Mouse (Mus musculus): ENCODE data around the gene Cyp4a29. TPM values are rescaled to one million over a fixed set of nuclear protein-coding genes. Genes with fewer than 3 reads are reported as not detected.
A peak's percentile ranks its signal among the peaks of the same experiment; 100 is the strongest.
"Not testable (repeated sequence)": the region's sequence is repeated elsewhere in the genome, so short reads cannot be mapped to it uniquely, and the experiment has no call there.

Gene Cyp4a29
- not detected in 2 replicates for polyA plus RNA-seq (2015; fragmentation: Nextera tagmentation; extraction: Ambion mirVana)

GRCm38 (mm10) chr4:115241784-115242183 lies at the start of gene Cyp4a29:
TSS of gene Cyp4a29 (plus strand) at chr4:115242084.
- H3K27ac ChIP-seq (ENCODE audit: low read length): no peak within 1 kb of the TSS
- 58% methylated on average over 3 of the region's 3 CpGs for WGBS (ENCODE audit: insufficient replicate concordance)
- H3K36me3 ChIP-seq (ENCODE audit: control insufficient read depth, insufficient read depth): no peaks in the 10 kb centered on the region
- no peaks in the 10 kb centered on the region for H3K4me1 ChIP-seq (ENCODE audit: control insufficient read depth, low read depth, low read length)
- no peak within 1 kb of the TSS for H3K4me2 ChIP-seq (ENCODE audit: low read depth, low read length)
- no peaks in the 10 kb centered on the region for H3K27me3 ChIP-seq (ENCODE audit: control insufficient read depth, insufficient read depth, low read depth, low read length)
- ATAC-seq (ENCODE audit: low read depth): no peak
- no peak within 1 kb of the TSS for H3K9ac ChIP-seq (ENCODE audit: low read depth, low read length)
- H3K9me3 ChIP-seq (replicated peaks; ENCODE audit: control insufficient read depth, low read length): no peaks in the 10 kb centered on the region
- H3K4me3 ChIP-seq (ENCODE audit: low read depth, low read length): no peak within 1 kb of the TSS

- H3K9ac ChIP-seq (ENCODE audit: low read depth, low read length); H3K9me3 ChIP-seq (replicated peaks; ENCODE audit: control insufficient read depth, low read length); H3K36me3 ChIP-seq (ENCODE audit: control insufficient read depth, insufficient read depth); H3K4me3 ChIP-seq (ENCODE audit: low read depth, low read length); H3K4me1 ChIP-seq (ENCODE audit: control insufficient read depth, low read depth, low read length); H3K4me2 ChIP-seq (ENCODE audit: low read depth, low read length); ATAC-seq (ENCODE audit: low read depth); H3K27me3 ChIP-seq (ENCODE audit: control insufficient read depth, insufficient read depth, low read depth, low read length); H3K27ac ChIP-seq (ENCODE audit: low read length): not testable (repeated sequence)
- 51% methylated on average over 2 of the region's 2 CpGs for WGBS (ENCODE audit: insufficient replicate concordance)
These were observed 9.0 kb upstream of the Cyp4a29 start for GRCm38 (mm10) chr4:115232901-115233300.

DNA sequence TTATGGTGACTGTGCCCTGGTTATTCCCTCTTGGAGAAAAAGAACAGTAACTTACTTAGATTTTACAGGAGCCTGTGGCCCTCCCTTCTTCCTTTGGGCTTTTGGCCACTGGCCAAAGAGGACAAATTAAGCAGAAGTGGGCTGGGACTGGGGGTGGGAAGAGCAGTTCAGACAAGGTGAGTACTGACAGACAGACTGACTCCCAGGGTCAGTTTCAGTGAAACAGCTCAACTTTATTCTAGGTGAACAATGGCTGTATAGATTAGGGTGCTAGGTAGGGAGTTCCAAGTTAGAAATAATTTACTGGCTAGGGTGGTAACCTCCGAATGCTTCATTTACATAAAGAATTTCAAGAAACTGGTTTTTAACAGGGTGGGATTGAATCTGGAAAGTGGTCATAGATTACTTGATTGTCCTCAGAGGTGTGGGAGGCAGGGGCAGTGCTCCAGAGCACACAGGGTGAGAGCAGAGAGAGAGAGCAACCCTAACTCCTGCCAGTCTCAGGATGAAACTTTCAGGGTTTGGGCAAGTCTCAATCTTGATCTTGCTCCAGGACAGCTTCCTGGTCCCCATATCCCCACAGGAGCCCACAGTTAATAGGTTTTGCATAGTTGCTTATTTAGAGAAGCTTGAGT lies 5.3 kb upstream of the Cyp4a29 start:
- no peak overlapping the region for H3K9ac ChIP-seq (ENCODE audit: low read depth, low read length)
- H3K36me3 ChIP-seq (ENCODE audit: control insufficient read depth, insufficient read depth): no peaks in the 10 kb centered on the region
- H3K27me3 ChIP-seq (ENCODE audit: control insufficient read depth, insufficient read depth, low read depth, low read length): no peaks in the 10 kb centered on the region
- no peaks in the 10 kb centered on the region for H3K9me3 ChIP-seq (replicated peaks; ENCODE audit: control insufficient read depth, low read length)
- no peak overlapping the region for H3K4me3 ChIP-seq (ENCODE audit: low read depth, low read length)
- H3K4me1 ChIP-seq (ENCODE audit: control insufficient read depth, low read depth, low read length): no peaks in the 10 kb centered on the region
- no peak overlapping the region for H3K27ac ChIP-seq (ENCODE audit: low read length)
- ATAC-seq (ENCODE audit: low read depth): no peak
- no peak overlapping the region for H3K4me2 ChIP-seq (ENCODE audit: low read depth, low read length)
- 36% methylated on average over 1 of the region's 1 CpGs for WGBS (ENCODE audit: insufficient replicate concordance)

DNA sequence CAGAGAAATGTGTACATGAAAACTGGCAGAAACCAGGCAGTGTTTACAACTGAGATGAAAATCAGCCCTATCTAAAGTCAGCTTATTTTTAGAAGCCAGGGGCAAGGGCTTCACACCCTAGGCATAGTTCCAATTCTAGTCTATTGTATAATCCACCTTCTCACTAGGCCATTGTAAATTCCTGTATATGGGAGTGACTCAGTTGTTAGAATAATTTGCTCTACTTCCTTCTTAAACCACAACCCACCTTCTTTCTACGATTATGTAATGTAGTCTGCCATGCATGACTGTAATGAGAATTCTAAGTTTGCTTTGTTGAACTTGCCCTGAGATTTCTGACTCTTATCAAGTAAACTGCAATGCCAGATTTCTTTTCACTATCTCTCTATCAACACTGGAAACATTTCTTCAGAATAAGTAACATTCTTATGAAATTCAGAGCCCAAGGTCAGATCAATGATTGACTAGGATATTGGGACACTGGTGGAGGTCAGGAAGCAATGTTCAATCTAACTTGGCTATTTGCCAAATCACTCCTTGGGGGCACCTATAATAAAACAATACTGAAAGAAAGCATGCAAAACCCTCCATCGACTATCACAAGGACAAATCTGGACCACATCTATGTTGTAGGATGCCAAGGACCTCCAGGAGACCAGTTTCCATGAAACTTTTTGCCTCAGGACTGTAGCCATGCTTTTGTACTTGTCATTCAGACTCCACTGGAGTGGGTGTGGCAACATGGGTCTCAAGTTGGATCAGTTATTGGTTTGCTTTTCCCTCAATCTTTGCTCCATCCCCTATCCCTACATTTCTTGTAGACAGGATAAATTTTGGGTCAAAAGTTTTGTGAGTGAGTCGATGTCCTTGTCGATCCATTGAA lies 23.0 kb downstream of the Cyp4a29 start:
- not testable (repeated sequence) for H3K27me3 ChIP-seq (ENCODE audit: control insufficient read depth, insufficient read depth, low read depth, low read length); H3K4me2 ChIP-seq (ENCODE audit: low read depth, low read length); H3K4me3 ChIP-seq (ENCODE audit: low read depth, low read length); H3K9me3 ChIP-seq (replicated peaks; ENCODE audit: control insufficient read depth, low read length); H3K4me1 ChIP-seq (ENCODE audit: control insufficient read depth, low read depth, low read length); H3K27ac ChIP-seq (ENCODE audit: low read length); ATAC-seq (ENCODE audit: low read depth); H3K9ac ChIP-seq (ENCODE audit: low read depth, low read length); H3K36me3 ChIP-seq (ENCODE audit: control insufficient read depth, insufficient read depth)
- 68% methylated on average over 3 of the region's 4 CpGs for WGBS (ENCODE audit: insufficient replicate concordance)

GRCm38 (mm10) chr4:115278215-115278982 lies 36.5 kb downstream of the Cyp4a29 start:
- H3K27ac ChIP-seq (ENCODE audit: low read length); H3K36me3 ChIP-seq (ENCODE audit: control insufficient read depth, insufficient read depth); H3K4me2 ChIP-seq (ENCODE audit: low read depth, low read length); H3K4me3 ChIP-seq (ENCODE audit: low read depth, low read length); H3K4me1 ChIP-seq (ENCODE audit: control insufficient read depth, low read depth, low read length); H3K9ac ChIP-seq (ENCODE audit: low read depth, low read length); H3K27me3 ChIP-seq (ENCODE audit: control insufficient read depth, insufficient read depth, low read depth, low read length); H3K9me3 ChIP-seq (replicated peaks; ENCODE audit: control insufficient read depth, low read length): not testable (repeated sequence)
- peak; percentile 41; the same call in 1 of the 2 replicates for ATAC-seq (ENCODE audit: low read depth)
- WGBS (ENCODE audit: insufficient replicate concordance): 71% methylated on average over 2 of the region's 3 CpGs

DNA sequence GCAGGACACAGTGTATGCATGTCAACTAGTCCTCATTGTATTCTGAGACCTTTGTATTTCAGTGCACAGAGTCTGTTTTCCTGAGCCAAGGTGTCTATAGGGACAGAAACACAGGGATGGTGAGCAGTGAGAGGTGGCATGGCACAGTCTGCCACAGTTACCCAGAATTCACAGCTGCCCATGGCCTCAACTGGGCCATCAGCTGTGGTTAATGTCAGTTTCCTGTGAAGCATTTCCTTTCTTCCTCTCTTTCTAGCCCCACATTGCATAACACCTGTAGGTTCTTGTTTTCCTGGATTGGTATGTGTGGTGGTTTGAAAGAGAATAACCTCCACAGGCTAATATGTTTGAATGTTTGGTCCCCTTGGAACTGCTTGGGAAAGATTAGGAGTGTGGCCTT lies 38.5 kb downstream of the Cyp4a29 start:
- no peaks in the 10 kb centered on the region for H3K4me1 ChIP-seq (ENCODE audit: control insufficient read depth, low read depth, low read length)
- H3K4me3 ChIP-seq (ENCODE audit: low read depth, low read length): no peak overlapping the region
- no peaks in the 10 kb centered on the region for H3K27me3 ChIP-seq (ENCODE audit: control insufficient read depth, insufficient read depth, low read depth, low read length)
- H3K27ac ChIP-seq (ENCODE audit: low read length): no peak overlapping the region
- peak; percentile 27; the same call in 1 of the 2 replicates for ATAC-seq (ENCODE audit: low read depth)
- H3K9me3 ChIP-seq (replicated peaks; ENCODE audit: control insufficient read depth, low read length): no peaks in the 10 kb centered on the region
- H3K36me3 ChIP-seq (ENCODE audit: control insufficient read depth, insufficient read depth): no peaks in the 10 kb centered on the region
- H3K9ac ChIP-seq (ENCODE audit: low read depth, low read length): no peak overlapping the region
- H3K4me2 ChIP-seq (ENCODE audit: low read depth, low read length): 0 out of 2 replicates have a peak overlapping the region, but pooled peaks have one; percentile 46

GRCm38 (mm10) chr4:115280779-115281178 lies 38.9 kb downstream of the Cyp4a29 start:
- whole genome bisulfite sequencing (ENCODE audit: insufficient replicate concordance): 20% methylated on average over 10 of the region's 10 CpGs
- not testable (repeated sequence) for H3K9ac ChIP-seq (ENCODE audit: low read depth, low read length); ATAC-seq (ENCODE audit: low read depth)

GRCm38 (mm10) chr4:115281231-115281767 lies 39.4 kb downstream of the Cyp4a29 start:
- H3K27me3 ChIP-seq (ENCODE audit: control insufficient read depth, insufficient read depth, low read depth, low read length); ATAC-seq (ENCODE audit: low read depth); H3K9ac ChIP-seq (ENCODE audit: low read depth, low read length); H3K36me3 ChIP-seq (ENCODE audit: control insufficient read depth, insufficient read depth); H3K27ac ChIP-seq (ENCODE audit: low read length); H3K9me3 ChIP-seq (replicated peaks; ENCODE audit: control insufficient read depth, low read length); H3K4me1 ChIP-seq (ENCODE audit: control insufficient read depth, low read depth, low read length): not testable (repeated sequence)
- WGBS (ENCODE audit: insufficient replicate concordance): 12% methylated on average over 19 of the region's 23 CpGs
- Histone ChIP-seq H3K4me3 (ENCODE audit: low read depth, low read length) (peak overlapping the region; percentile 38), H3K4me2 (ENCODE audit: low read depth, low read length) (peak overlapping the region; percentile 46)

More at GRCm38 (mm10) chr4:115280779-115281178, 38.9 kb downstream of the Cyp4a29 start:
- not testable (repeated sequence) for H3K9me3 ChIP-seq (replicated peaks; ENCODE audit: control insufficient read depth, low read length); H3K27me3 ChIP-seq (ENCODE audit: control insufficient read depth, insufficient read depth, low read depth, low read length); H3K27ac ChIP-seq (ENCODE audit: low read length); H3K4me1 ChIP-seq (ENCODE audit: control insufficient read depth, low read depth, low read length); H3K36me3 ChIP-seq (ENCODE audit: control insufficient read depth, insufficient read depth)
- Histone ChIP-seq H3K4me3 (ENCODE audit: low read depth, low read length) (peak overlapping the region; percentile 38), H3K4me2 (ENCODE audit: low read depth, low read length) (peak overlapping the region; percentile 46)

Data from liver, embryonic 16.5 days (tissue).